8 mouse cellular contexts compared by ENCODE assay signal in the genomic region with DNA sequence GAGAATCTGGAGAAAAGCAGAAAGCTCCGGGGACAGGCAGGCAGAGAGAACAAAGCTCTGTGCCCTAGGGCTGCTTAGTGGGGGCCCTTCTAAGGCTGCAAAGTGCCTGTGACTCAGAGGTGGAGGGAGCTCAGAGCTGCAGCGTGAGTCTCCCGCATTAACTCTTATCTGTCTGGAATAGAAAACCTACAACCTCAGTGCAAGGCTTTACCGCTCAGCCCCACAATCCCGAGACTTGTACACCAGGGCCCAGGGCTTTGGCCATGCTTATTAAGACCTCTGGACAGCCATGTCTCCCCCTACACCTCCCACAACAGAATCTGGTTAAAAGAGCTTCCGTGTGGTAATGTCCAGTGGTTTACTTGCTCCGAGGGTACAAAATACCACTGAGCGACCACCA. TPM values are rescaled to one million over a fixed set of nuclear protein-coding genes. Genes with fewer than 3 reads are reported as not detected.
DNase-seq lines count a peak whose midpoint lies in the region; ATAC-seq and TF ChIP-seq lines count a peak whose summit lies in the region.

No protein-coding gene starts in this region.

- no peak for TF ChIP-seq CTCF in midbrain, postnatal 0 days (IDR thresholded peaks at IDR 0.05)
- TF ChIP-seq CTCF in thymus, adult 2 months (IDR thresholded peaks at IDR 0.05; ENCODE audit: borderline replicate concordance, control insufficient read depth, extremely low read depth, insufficient read depth, low read length, poor library complexity) = no peak

- intact Hi-C loops in heart, postnatal 14 days (cut with DNase I) = loop anchor here (2.0 kb wide), 1 partner anchor 171 kb away; no protein-coding TSS in a partner anchor

- H3K27me3 ChIP-seq in heart, embryonic 14.5 days (ENCODE audit: control insufficient read depth, insufficient read depth, low read length) = peaks cover 33% of the 10 kb centered on the region
- peaks cover 26% of the 10 kb centered on the region for H3K27me3 ChIP-seq in hindbrain, embryonic 14.5 days (ENCODE audit: control insufficient read depth, insufficient read depth, low read length)
- 0 out of 2 replicates have a peak, but pooled peaks cover 7% of the 10 kb centered on the region for H3K27me3 ChIP-seq in midbrain, postnatal 0 days (ENCODE audit: insufficient read depth, low read length)
- H3K27me3 ChIP-seq in thymus, adult 2 months (ENCODE audit: control insufficient read depth, insufficient read depth, low read length) = no peaks in the 10 kb centered on the region; the same call in 1 of the 2 replicates

- ATAC-seq in heart, embryonic 14.5 days (ENCODE audit: insufficient number of reproducible peaks, insufficient read depth, low FRiP score, low read depth) = no peak
- 0 out of 2 replicates have a peak, but pooled peaks have one; percentile 18 for ATAC-seq in hindbrain, embryonic 14.5 days (ENCODE audit: low FRiP score)
- ATAC-seq in midbrain, postnatal 0 days (ENCODE audit: low FRiP score) = no peak

- no peaks in the 10 kb centered on the region for H3K36me3 ChIP-seq in heart, embryonic 14.5 days (ENCODE audit: control insufficient read depth, insufficient read depth, low read length)
- no peaks in the 10 kb centered on the region for H3K36me3 ChIP-seq in hindbrain, embryonic 14.5 days (replicated peaks; ENCODE audit: control insufficient read depth, insufficient read depth)
- H3K36me3 ChIP-seq in midbrain, postnatal 0 days (ENCODE audit: insufficient read depth, low read length) = no peaks in the 10 kb centered on the region
- H3K36me3 ChIP-seq in thymus, adult 2 months (ENCODE audit: control insufficient read depth, insufficient read depth, low read length) = no peaks in the 10 kb centered on the region

- TF ChIP-seq POLR2A in thymus, adult 2 months (IDR thresholded peaks at IDR 0.05; ENCODE audit: control insufficient read depth, extremely low read depth, insufficient read depth, low read length, poor library complexity) = no peak

- peak overlapping the region; percentile 99 for H3K4me2 ChIP-seq in heart, embryonic 14.5 days (ENCODE audit: low read length)
- peak overlapping the region; percentile 95 for H3K4me2 ChIP-seq in hindbrain, embryonic 14.5 days (replicated peaks)
- peak overlapping the region; percentile 98 for H3K4me2 ChIP-seq in midbrain, postnatal 0 days (ENCODE audit: low read depth, low read length, poor library complexity, severe bottlenecking)

- DNase-seq in heart, postnatal 14 days = no peak
- DNase-seq in adrenal gland, postnatal 36 days = peak; percentile 25 to 61
- no peak for DNase-seq in hindbrain, embryonic 14.5 days (ENCODE audit: low spot score)
- peak; percentile 31 for DNase-seq in midbrain, postnatal 0 days (ENCODE audit: low spot score)
- DNase-seq in cerebellum, adult 11 months = no peak
- no peak for DNase-seq in urinary bladder, postnatal 14 days (ENCODE audit: low spot score)
- DNase-seq in thymus, adult 2 months = no peak

- H3K27ac ChIP-seq in heart, embryonic 14.5 days (replicated peaks in 1 of 2; ENCODE audit: control insufficient read depth in 1 of 2, insufficient read depth in 1 of 2, low read depth in 2 of 2, low read length in 2 of 2) = no peak overlapping the region
- H3K27ac ChIP-seq in hindbrain, embryonic 14.5 days = no peak overlapping the region
- H3K27ac ChIP-seq in midbrain, postnatal 0 days (ENCODE audit: low read depth, low read length) = 0 out of 2 replicates have a peak overlapping the region, but pooled peaks have one; percentile 32
- no peak overlapping the region for H3K27ac ChIP-seq in thymus, adult 2 months (ENCODE audit: control insufficient read depth, insufficient read depth, low read length)

- H3K9ac ChIP-seq in heart, embryonic 14.5 days (ENCODE audit: low read length) = peak overlapping the region; percentile 75; the same call in 1 of the 2 replicates
- peak overlapping the region; percentile 69; the same call in 1 of the 2 replicates for H3K9ac ChIP-seq in hindbrain, embryonic 14.5 days
- H3K9ac ChIP-seq in midbrain, postnatal 0 days (replicated peaks; ENCODE audit: low read length, poor library complexity, severe bottlenecking) = peak overlapping the region; percentile 79

- H3K4me3 ChIP-seq in heart, embryonic 14.5 days (ENCODE audit: control insufficient read depth in 1 of 2, insufficient read depth in 1 of 2, low read depth in 1 of 2, low read length in 2 of 2) = peak overlapping the region; percentile 66 to 75
- H3K4me3 ChIP-seq in hindbrain, embryonic 14.5 days (replicated peaks; ENCODE audit: low read length) = peak overlapping the region; percentile 51; the same call in 1 of the 2 replicates
- peak overlapping the region; percentile 68 for H3K4me3 ChIP-seq in midbrain, postnatal 0 days (ENCODE audit: low read depth, low read length)
- no peak overlapping the region for H3K4me3 ChIP-seq in thymus, adult 2 months (ENCODE audit: control insufficient read depth, insufficient read depth, low read length)

- H3K9me3 ChIP-seq in heart, embryonic 14.5 days (ENCODE audit: control insufficient read depth, low read length) = no peaks in the 10 kb centered on the region
- H3K9me3 ChIP-seq in hindbrain, embryonic 14.5 days (ENCODE audit: control insufficient read depth, low read length) = no peaks in the 10 kb centered on the region
- no peaks in the 10 kb centered on the region for H3K9me3 ChIP-seq in midbrain, postnatal 0 days (ENCODE audit: low read length)

- H3K4me1 ChIP-seq in heart, embryonic 14.5 days (ENCODE audit: control insufficient read depth in 2 of 2, insufficient read depth in 2 of 2, low read length in 2 of 2) = peaks cover 4 to 12% of the 10 kb centered on the region in 2 experiments; a peak in 2 of 4 replicates
- H3K4me1 ChIP-seq in hindbrain, embryonic 14.5 days (replicated peaks; ENCODE audit: control insufficient read depth, insufficient read depth, low read length) = peaks cover 21% of the 10 kb centered on the region
- H3K4me1 ChIP-seq in midbrain, postnatal 0 days (ENCODE audit: insufficient read depth, low read length) = no peaks in the 10 kb centered on the region; the same call in 1 of the 2 replicates
- H3K4me1 ChIP-seq in thymus, adult 2 months (replicated peaks; ENCODE audit: control insufficient read depth, insufficient read depth, low read length) = peaks cover 7% of the 10 kb centered on the region

- 5% methylated on average over 8 of the region's 8 CpGs for WGBS in heart, embryonic 14.5 days
- WGBS in hindbrain, embryonic 14.5 days = 3% methylated on average over 8 of the region's 8 CpGs
- 2% methylated on average over 8 of the region's 8 CpGs for WGBS in midbrain, postnatal 0 days
- 46% methylated on average over 8 of the region's 8 CpGs for WGBS in thymus, adult 2 months

RNA-seq across cellular contexts. Expression of a gene that starts 0.8 kb away (rescaled TPM):
- 6.7 and 6.8 TPM in 2 replicates for polyA plus RNA-seq in heart, embryonic 14.5 days (2014; fragmentation: Nextera tagmentation; extraction: Ambion mirVana)
- 1 to 10 TPM; 5.3 to 5.8 TPM for total RNA-seq in heart, postnatal 14 days (2021)
- 10 to 100 TPM; 12.9 to 18.3 TPM for total RNA-seq in adrenal gland, postnatal 36 days (2021)
- 21.6 and 21.8 TPM in 2 replicates for polyA plus RNA-seq in hindbrain, embryonic 14.5 days (2014; fragmentation: Nextera tagmentation; extraction: Ambion mirVana)
- 42.4 and 46.3 TPM in 2 replicates for total RNA-seq in midbrain, postnatal 0 days (2014; rRNA removed)
- polyA plus RNA-seq in midbrain, postnatal 0 days (2015; fragmentation: Nextera tagmentation; extraction: Ambion mirVana) = 34.3 and 43.3 TPM in 2 replicates
- 28.1 and 35.3 TPM in 2 replicates for polyA plus RNA-seq in thymus, adult 2 months (2012; rRNA removed)

Comparison
In these comparisons a context has a peak if more than half of its experiments do, and no peak if none do; other contexts are left out.
1. DNase-seq: peak in adrenal gland, postnatal 36 days (2 of 2) and midbrain, postnatal 0 days (single experiment); none in heart, postnatal 14 days (0 of 2), hindbrain, embryonic 14.5 days (single experiment), cerebellum, adult 11 months (single experiment), urinary bladder, postnatal 14 days (single experiment) and thymus, adult 2 months (single experiment).
2. Peak in every context shown above with its lines, with median percentiles within 50 percentile points of each other: H3K4me2 ChIP-seq and H3K9ac ChIP-seq.